Mouse (Mus musculus): ENCODE measurements around the gene Abhd12b.

GRCm38 (mm10) chr12:70169969-70170368, 16.0 kb downstream of the Abhd12b start:
- TF ChIP-seq POLR2A (IDR thresholded peaks at IDR 0.05; ENCODE audit: borderline replicate concordance, extremely low read depth, insufficient read depth, insufficient read length, poor library complexity, severe bottlenecking) (no peak), CTCF (IDR thresholded peaks at IDR 0.05; ENCODE audit: borderline replicate concordance, extremely low read depth, insufficient read depth, insufficient read length) (no peak)
